Mouse (Mus musculus) stomach, embryonic 16.5 days (tissue): ENCODE data around the gene Sema4g. TPM values are rescaled to one million over a fixed set of nuclear protein-coding genes. Genes with fewer than 3 reads are reported as not detected.
A peak's percentile ranks its signal among the peaks of the same experiment; 100 is the strongest.

ENCODE experiments used
- ATAC-seq: fragments of 200-750 bp; cut with Nextera tagmentation; 2 replicates; pipeline ENCODE4 v1.8.0; 2017; ENCODE audit warnings: moderate number of reproducible peaks, moderate TSS enrichment; ENCODE audit not compliant: insufficient read depth, low FRiP score
- H3K27ac ChIP-seq: fragments of 300-500 bp; sonication (generic); 2 replicates; pipeline ENCODE4 v1.5.1; 2014; ENCODE audit warnings: low read length
- H3K27me3 ChIP-seq: fragments of 300-500 bp; sonication (generic); 2 replicates; pipeline ENCODE4 v1.6.1; 2014; ENCODE audit warnings: low read length, control low read depth, mixed read lengths; ENCODE audit not compliant: control insufficient read depth, insufficient read depth
- H3K36me3 ChIP-seq: fragments of 300-500 bp; sonication (generic); 2 replicates; pipeline ENCODE4 v1.6.1; 2014; ENCODE audit warnings: low read length; ENCODE audit not compliant: control insufficient read depth, insufficient read depth
- H3K4me1 ChIP-seq: fragments of 300-500 bp; sonication (generic); 2 replicates; pipeline ENCODE4 v1.6.1; 2014; ENCODE audit warnings: low read length, control low read depth, mixed read lengths; ENCODE audit not compliant: control insufficient read depth, insufficient read depth
- H3K4me2 ChIP-seq: fragments of 300-500 bp; sonication (generic); 2 replicates; pipeline ENCODE4 v1.6.1; 2014; ENCODE audit warnings: low read depth, low read length, mixed read lengths
- H3K4me3 ChIP-seq: fragments of 300-500 bp; sonication (generic); replicated peaks from 2 replicates; pipeline ENCODE4 v1.5.1; 2014; ENCODE audit warnings: mild to moderate bottlenecking, low read length
- H3K9ac ChIP-seq: fragments of 300-500 bp; sonication (generic); 2 replicates; pipeline ENCODE4 v1.6.1; 2014; ENCODE audit warnings: low read length
- H3K9me3 ChIP-seq: fragments of 300-500 bp; sonication (generic); replicated peaks from 2 replicates; pipeline ENCODE4 v1.6.1; 2016; ENCODE audit warnings: low read length, control low read depth; ENCODE audit not compliant: control insufficient read depth
- WGBS: fragments of 180-500 bp; shearing (Covaris S2); extraction: QIAGEN DNeasy Blood & Tissue Kit; methylation state at CpG from one replicate; pipeline ENCODE4 v1.1.7; 2014; 5-methylcytosine and 5-hydroxymethylcytosine counted together
- polyA plus RNA-seq: library from polyadenylated mRNA; unstranded; fragments of >200 nt; fragmentation: Nextera tagmentation; extraction: Ambion mirVana; gene quantifications from 2 replicates; pipeline ENCODE4 v1.2.1, GENCODE M21; 2015

The Sema4g gene
- polyA plus RNA-seq, 1 experiment from 2014 or later: 5.5 TPM

DNA sequence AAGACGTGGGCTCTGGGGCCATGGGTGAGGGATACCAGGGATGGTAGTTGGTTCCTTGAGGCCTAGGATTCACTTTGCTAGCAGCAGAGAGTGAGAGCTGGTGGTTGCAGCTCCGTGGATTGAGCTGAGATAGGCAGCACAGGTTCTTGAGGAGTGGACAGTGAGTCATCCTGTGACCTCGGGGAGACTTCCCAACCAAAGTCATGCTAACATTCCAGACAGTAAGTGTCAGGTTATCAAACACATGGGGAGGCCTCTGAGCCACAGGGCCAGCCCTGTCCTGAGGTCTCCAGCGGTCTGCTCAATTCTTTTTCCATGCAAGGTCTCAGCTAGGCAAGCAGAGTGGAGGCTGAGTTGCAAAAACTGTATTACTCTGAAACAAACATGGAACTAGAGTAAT is 21.7 kb downstream of the Sema4g start:
- H3K4me2 ChIP-seq: no peak overlapping the region
- WGBS: 87% methylated on average over 4 of the region's 4 CpGs

DNA sequence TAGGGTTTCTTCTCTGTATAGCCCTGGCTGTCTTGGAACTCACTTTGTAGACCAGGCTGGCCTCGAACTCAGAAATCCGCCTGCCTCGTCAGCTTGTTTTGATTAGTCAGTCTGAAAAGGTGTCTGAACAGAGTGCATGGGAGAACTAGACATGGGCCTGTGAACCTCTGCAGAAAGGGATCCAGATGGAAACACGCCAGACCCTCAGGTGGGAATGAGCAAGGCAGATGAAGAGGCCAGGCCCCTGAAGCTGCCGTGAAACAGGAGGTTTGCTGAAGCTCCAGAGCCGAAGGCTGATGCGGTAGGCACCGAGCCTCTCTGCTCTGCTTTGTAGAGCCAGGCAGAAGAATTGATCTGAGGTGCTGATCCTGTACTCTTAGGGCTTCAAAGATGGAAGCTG is 23.3 kb downstream of the Sema4g start:
- H3K27ac ChIP-seq: no peak overlapping the region
- WGBS: 86% methylated on average over 8 of the region's 8 CpGs
- no peaks in the 10 kb centered on the region for H3K27me3 ChIP-seq
- ATAC-seq: no peak
- H3K4me1 ChIP-seq: peaks cover 32% of the 10 kb centered on the region
- peaks cover 10% of the 10 kb centered on the region; the same call in 1 of the 2 replicates for H3K36me3 ChIP-seq
- no peak overlapping the region for H3K9ac ChIP-seq
- no peak overlapping the region for H3K4me3 ChIP-seq
- H3K4me2 ChIP-seq: no peak overlapping the region
- H3K9me3 ChIP-seq: no peaks in the 10 kb centered on the region

More for the DNA sequence above, 21.7 kb downstream of the Sema4g start:
- H3K4me3 ChIP-seq: no peak overlapping the region
- no peaks in the 10 kb centered on the region for H3K27me3 ChIP-seq
- H3K9ac ChIP-seq: no peak overlapping the region
- no peaks in the 10 kb centered on the region for H3K9me3 ChIP-seq
- no peak overlapping the region for H3K27ac ChIP-seq
- H3K4me1 ChIP-seq: peaks cover 29% of the 10 kb centered on the region
- peaks cover 10% of the 10 kb centered on the region; the same call in 1 of the 2 replicates for H3K36me3 ChIP-seq
- ATAC-seq: no peak

DNA sequence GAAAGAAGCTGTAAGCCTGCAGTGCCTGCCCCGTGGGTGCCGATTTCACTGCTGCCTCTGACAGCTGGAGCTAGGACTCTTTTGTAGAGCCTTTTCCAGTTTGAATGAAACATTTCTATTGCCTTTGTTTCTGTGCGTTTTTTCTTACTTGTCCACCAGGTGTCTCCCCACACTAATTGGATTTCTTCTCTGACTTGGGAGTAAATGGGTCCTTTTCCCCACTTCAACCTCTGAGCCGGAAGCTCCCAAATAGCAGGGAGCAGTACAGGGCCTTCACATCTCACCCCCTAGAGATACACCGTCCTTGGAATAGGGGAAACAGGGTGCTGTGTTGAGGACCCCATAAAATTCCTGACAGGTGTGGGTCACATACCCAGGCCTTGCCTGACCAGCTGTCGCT is 23.7 kb downstream of the Sema4g start:
- H3K36me3 ChIP-seq: peaks cover 10% of the 10 kb centered on the region; the same call in 1 of the 2 replicates
- ATAC-seq: no peak
- peaks cover 28% of the 10 kb centered on the region for H3K4me1 ChIP-seq
- no peak overlapping the region for H3K4me3 ChIP-seq
- no peak overlapping the region for H3K4me2 ChIP-seq
- no peaks in the 10 kb centered on the region for H3K27me3 ChIP-seq
- 33% methylated on average over 6 of the region's 6 CpGs for whole genome bisulfite sequencing
- 0 out of 2 replicates have a peak overlapping the region, but pooled peaks have one; percentile 99 for H3K27ac ChIP-seq
- H3K9ac ChIP-seq: no peak overlapping the region
- no peaks in the 10 kb centered on the region for H3K9me3 ChIP-seq

DNA sequence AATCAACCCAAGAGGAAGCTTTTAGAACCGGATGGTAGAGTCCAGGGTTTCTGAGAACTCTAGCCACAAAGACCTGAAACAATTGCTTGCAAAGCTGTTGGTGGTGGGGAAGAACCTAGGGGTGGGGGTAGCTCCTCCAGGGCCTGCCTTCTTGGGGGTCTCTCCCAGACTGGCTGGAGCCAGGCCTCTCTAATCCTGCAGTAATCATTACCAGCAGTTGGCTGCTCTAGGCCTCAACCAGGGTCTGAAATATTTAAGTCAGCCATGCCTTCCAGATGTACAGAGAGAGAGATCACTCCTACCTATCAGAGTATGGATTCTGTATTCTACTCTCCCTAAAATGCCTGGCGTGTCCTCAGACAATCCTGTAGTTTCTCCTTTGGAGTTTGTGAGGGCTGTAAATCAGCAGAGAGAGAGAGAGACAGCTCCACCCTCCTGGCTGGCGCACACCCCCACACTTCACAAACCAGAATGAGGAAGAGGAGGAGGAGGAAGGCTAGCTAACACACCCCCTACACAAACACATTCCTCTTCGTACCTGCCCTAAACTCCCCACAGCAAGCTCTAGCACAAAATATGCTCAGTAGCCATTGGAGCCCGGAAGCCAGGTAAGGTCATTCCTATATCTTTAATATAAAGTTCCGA is 24.8 kb downstream of the Sema4g start:
- 55% methylated on average over 6 of the region's 6 CpGs for WGBS
- peak overlapping the region; percentile 94 for H3K4me2 ChIP-seq
- H3K27me3 ChIP-seq: no peaks in the 10 kb centered on the region
- 0 out of 2 replicates have a peak overlapping the region, but pooled peaks have one; percentile 55 for H3K4me3 ChIP-seq
- peaks cover 27% of the 10 kb centered on the region for H3K4me1 ChIP-seq
- no peak for ATAC-seq
- H3K9ac ChIP-seq: peak overlapping the region; percentile 44; the same call in 1 of the 2 replicates
- H3K27ac ChIP-seq: peak overlapping the region; percentile 99
- peaks cover 10% of the 10 kb centered on the region; the same call in 1 of the 2 replicates for H3K36me3 ChIP-seq
- no peaks in the 10 kb centered on the region for H3K9me3 ChIP-seq

DNA sequence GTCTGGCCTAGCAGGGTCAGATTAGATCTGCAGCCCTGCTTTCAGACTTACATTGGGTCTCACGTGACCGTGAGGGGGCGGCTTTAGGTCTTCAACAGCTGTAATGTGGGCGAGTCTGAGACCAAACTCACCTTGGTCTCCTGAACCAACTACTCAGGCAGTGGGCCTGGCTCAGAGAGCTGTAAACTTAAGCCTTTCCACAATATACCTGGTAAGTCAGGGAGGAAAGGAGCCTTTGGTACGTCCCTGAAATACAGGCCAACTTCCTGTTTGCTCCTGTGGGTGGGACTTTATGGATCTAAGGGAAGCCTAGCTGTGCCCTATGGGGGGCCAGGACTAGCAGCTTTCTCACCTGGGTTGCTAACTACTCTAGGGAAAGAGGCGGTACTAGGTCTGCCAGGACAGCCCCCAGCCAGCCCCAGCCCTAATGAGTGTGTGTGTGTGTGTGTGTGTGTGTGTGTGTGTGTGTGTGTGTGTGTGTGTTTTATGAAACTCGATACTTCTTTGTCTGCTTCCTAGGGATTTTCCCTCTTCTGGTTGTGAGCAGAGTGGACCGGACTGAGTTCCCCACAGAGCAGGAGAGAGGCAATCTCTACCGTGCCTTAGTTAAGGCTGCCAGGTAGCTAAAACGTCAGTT is 25.6 kb downstream of the Sema4g start, which contains the start of gene Lzts2:
TSS of gene Lzts2 (plus strand) at position 80 of the 637 bp plus-strand sequence.
- Histone ChIP-seq H3K9me3 (no peaks in the 10 kb centered on the region), H3K4me3 (peak within 1 kb of the TSS; percentile 55), H3K4me2 (peak within 1 kb of the TSS; percentile 94), H3K36me3 (peaks cover 10% of the 10 kb centered on the region; the same call in 1 of the 2 replicates), H3K4me1 (peaks cover 34% of the 10 kb centered on the region), H3K9ac (peak within 1 kb of the TSS; percentile 81), H3K27me3 (no peaks in the 10 kb centered on the region), H3K27ac (peak within 1 kb of the TSS; percentile 99)
- 6% methylated on average over 10 of the region's 10 CpGs for WGBS
- ATAC-seq: peak; percentile 48; the same call in 1 of the 2 replicates

DNA sequence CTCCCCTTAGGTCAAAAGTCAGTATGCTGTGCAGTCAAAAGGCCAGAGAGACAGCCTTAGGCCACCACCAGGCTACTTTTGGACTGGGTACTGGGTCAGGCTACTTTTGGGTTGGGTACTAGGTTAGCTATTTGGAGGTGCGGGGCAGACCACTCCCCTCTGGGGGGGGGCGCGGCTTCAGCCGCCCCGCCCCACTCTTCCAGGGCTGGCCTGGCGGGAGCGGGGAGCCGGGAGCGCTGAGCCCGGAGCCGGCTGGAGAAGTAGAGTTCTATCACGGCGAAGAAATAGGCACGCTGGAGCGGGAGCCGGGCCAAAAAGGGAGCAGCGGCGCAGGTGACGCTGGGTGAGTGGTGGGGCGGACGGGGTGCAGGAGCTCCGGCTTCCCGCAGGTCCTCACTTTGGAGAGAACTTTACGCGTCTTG is 26.1 kb downstream of the Sema4g start:
- H3K27ac ChIP-seq: peak overlapping the region; percentile 99

DNA sequence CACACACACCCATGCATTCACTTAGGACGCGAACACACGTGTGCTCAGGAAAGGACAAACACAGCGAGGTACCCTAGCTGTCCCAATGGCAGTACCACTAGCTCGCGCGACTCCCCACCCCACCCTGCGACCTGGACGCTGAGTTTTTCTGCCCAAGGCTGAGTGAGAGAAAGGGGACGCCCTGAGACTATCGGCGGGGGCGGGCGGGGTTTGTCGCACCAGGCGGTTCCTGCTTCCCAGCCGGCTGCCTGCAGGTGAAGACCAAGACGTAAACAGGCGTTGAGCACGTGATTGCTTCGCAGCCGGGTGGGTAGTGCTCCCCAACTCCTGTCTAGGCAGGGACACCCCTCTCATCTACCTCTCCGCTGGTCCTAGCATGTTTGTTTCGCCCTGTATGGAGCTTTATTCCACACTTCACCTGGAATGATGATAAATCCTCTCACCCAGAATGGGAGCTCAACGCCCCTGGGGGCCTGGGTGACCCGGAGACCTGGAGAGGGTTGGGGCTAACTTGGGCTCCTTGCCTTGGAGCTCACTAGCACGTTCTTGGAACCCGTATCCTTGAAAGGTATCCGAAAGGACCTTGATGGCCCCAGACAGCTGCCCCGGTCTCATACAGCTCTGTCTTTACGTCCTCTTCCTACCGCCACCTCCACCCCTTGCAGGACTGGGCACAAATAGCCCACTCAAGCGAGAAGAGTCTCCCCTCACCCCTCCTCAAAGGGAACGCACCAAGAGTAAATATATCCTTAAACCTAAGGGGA is 26.8 kb downstream of the Sema4g start:
- no peak for ATAC-seq
- under 1% methylated on average over 34 of the region's 34 CpGs for WGBS

More for the DNA sequence above, 26.1 kb downstream of the Sema4g start:
- Histone ChIP-seq H3K9me3 (no peaks in the 10 kb centered on the region), H3K27me3 (no peaks in the 10 kb centered on the region), H3K4me2 (peak overlapping the region; percentile 94), H3K4me1 (peaks cover 39% of the 10 kb centered on the region), H3K4me3 (peak overlapping the region; percentile 55), H3K9ac (peak overlapping the region; percentile 81), H3K36me3 (peaks cover 10% of the 10 kb centered on the region; the same call in 1 of the 2 replicates)
- peak; percentile 27 for ATAC-seq
- WGBS: under 1% methylated on average over 25 of the region's 25 CpGs

DNA sequence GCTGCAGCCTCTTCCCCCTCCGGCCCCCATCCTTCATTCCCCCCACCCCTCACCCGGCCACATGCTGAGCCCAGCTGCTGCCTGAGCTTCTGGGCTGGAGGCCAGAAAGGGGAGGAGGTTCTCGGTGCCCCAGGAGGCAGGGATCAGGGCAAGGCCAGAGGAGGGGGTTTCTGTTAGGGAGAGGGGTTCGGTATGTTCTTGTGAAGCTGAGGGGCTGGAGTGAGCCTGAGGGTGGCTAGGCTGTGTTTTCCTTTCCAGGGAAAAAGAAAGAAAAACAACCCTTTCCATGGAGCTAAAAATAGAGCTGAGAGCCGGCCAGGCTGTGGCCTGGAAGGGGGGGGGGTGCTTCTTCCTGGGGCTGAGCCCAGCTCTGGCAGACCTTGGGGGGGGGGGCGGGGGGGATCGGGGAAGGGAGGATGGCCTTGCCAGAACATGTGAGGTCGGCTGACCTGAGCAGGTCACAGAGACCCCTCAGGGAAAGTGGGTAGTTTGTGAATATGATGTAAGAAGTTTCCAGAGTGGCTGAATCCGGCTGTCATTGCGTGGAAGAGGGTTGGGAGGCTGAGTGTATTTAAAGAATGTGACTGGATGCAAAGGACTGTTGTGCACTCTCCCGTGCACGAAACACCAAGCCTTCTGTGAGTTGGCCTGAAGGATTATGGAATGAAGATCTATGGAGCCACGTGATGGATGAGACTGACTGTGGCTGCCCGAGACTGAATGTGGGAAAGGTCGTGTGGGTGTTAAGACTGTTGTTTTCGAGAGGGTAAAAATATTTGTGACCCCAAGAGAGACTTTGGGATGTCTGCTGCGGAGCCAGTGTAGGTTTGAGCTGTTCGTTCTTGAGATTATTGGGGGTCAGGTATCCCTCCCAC is 27.7 kb downstream of the Sema4g start:
- peak overlapping the region; percentile 99 for H3K27ac ChIP-seq
- H3K9me3 ChIP-seq: no peaks in the 10 kb centered on the region
- H3K4me3 ChIP-seq: peak overlapping the region; percentile 55
- WGBS: under 1% methylated on average over 17 of the region's 18 CpGs
- ATAC-seq: peak; percentile 36
- H3K27me3 ChIP-seq: no peaks in the 10 kb centered on the region
- H3K36me3 ChIP-seq: 0 out of 2 replicates have a peak, but pooled peaks cover under 1% of the 10 kb centered on the region
- H3K4me2 ChIP-seq: peak overlapping the region; percentile 94
- H3K4me1 ChIP-seq: peaks cover 55% of the 10 kb centered on the region
- H3K9ac ChIP-seq: peak overlapping the region; percentile 81

More for the DNA sequence above, 26.8 kb downstream of the Sema4g start:
- H3K9me3 ChIP-seq: no peaks in the 10 kb centered on the region
- peak overlapping the region; percentile 55 for H3K4me3 ChIP-seq
- peak overlapping the region; percentile 94 for H3K4me2 ChIP-seq
- no peaks in the 10 kb centered on the region for H3K27me3 ChIP-seq
- H3K27ac ChIP-seq: peak overlapping the region; percentile 99
- peak overlapping the region; percentile 81 for H3K9ac ChIP-seq
- peaks cover 6% of the 10 kb centered on the region; the same call in 1 of the 2 replicates for H3K36me3 ChIP-seq
- H3K4me1 ChIP-seq: peaks cover 47% of the 10 kb centered on the region
